Mouse (Mus musculus) erythroid progenitor cell, adult 5-6 weeks (primary cell): ENCODE data around the gene Gins3. TPM values are rescaled to one million over a fixed set of nuclear protein-coding genes. Genes with fewer than 3 reads are reported as not detected.
"Not testable (repeated sequence)": the region's sequence is repeated elsewhere in the genome, so short reads cannot be mapped to it uniquely, and the experiment has no call there.

ENCODE experiments used
- ATAC-seq: replicated peaks from 2 replicates; pipeline ENCODE4 v1.8.0; 2016; ENCODE audit warnings: moderate number of reproducible peaks, mild to moderate bottlenecking, moderate TSS enrichment, inconsistent platforms; ENCODE audit not compliant: poor library complexity, low FRiP score, severe bottlenecking
- total RNA-seq, 2 experiments: library from RNA; stranded (forward) in 1 of 2; stranded (reverse) in 1 of 2; fragments of 150-400 nt in 1 of 2; fragments of 186-747, 209-891 nt in 1 of 2; gene quantifications; 2 replicates each; pipeline versions ENCODE4 v1.2.3 to v1.2.4; 2015 to 2017; ENCODE audit warnings: low replicate concordance in 2 of 2

The Gins3 gene
- total RNA-seq, 2 experiments from 2014 or later: 18.9 to 41.4 TPM

DNA sequence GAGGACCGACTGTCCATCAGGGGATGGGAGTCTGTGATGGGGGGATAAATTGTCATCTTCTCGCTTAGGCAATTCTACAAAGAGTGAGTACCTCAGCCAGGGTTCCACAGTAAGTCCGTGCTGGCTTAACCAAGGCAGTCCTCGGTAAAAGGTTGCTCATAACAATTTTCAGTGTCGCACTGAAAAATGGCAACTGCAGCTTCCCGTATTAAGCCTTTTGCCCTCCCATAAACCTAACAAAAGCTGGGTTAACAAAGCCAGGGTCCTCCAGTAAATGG is 749 bp downstream of the Gins3 start:
- peak; percentile 22; the same call in 1 of the 2 replicates for ATAC-seq

DNA sequence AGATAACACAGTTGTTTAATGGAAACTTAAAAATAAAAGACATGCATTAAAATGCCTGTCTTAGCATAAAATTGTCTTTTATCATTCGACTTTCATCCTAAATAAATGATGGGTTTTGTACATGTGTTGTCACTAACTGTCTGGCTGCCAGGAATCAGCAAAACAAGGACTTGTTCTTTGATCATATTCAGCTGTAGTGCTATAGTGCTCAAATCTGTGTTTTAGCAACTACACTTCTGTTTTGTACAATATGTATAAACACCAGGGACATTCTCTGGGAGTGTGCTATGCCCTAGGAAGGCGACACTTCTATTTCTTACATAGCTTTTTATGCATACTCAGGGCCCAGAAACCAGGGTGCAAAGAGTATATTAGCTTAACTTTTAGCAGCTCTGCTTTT is 11.7 kb downstream of the Gins3 start:
- ATAC-seq: no peak

DNA sequence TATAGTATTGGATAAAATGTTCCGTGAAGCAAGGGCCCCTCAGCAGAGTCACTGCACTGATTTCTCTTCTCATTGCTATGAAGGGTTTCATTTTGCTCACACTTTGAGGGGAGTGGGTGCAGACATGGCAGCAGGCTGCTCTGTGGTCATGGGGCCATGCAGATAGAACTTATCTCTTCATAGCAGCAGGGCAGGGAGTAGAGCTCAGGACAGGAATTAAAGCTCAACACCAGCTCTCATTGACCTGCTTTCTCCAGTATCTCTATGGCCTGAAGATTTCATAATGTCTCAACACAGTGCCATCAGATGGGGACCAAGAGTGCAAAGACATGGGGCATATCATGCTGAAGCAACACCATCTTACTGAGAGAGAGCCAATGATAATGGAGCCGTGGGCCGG is 15.0 kb downstream of the Gins3 start:
- ATAC-seq: no peak

DNA sequence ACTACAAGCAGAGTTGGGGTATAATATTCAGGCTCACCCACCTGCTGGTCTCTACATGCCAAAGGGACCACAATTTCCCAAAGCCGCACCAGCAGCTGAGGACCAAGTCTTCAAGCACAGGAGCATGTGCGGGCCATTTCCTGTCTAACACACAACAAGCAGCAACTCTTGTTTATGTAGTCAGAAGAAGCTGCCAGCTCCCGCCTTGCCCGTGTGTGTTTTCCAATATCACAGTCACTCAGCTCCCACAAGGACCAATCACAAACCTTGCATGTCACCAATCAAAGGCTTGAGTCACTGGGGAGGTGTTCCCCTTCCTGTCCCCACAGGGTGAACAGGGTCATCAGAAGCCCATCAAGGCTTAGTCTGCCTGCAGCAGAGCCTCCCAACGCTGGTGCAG is 20.1 kb downstream of the Gins3 start:
- ATAC-seq: no peak

DNA sequence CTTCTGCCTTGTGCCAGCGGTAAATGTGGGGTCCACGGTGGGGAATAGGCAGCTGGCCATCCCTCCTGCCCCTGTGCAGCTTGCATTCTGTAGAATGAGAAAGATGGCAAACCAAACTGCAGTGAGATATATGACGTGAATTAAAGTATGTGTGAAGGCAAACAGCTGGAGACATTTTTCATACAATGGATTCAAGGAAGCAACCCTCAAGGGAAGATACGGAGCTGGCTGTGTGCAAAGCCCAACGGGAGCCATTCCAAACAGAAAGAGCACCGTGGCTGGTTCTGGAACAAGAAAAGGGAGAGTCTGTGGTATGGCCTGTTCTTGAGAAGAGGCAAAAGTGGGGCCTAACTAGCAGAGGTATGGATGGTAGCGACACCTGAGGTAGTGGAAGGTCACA is 22.6 kb downstream of the Gins3 start:
- ATAC-seq: no peak

DNA sequence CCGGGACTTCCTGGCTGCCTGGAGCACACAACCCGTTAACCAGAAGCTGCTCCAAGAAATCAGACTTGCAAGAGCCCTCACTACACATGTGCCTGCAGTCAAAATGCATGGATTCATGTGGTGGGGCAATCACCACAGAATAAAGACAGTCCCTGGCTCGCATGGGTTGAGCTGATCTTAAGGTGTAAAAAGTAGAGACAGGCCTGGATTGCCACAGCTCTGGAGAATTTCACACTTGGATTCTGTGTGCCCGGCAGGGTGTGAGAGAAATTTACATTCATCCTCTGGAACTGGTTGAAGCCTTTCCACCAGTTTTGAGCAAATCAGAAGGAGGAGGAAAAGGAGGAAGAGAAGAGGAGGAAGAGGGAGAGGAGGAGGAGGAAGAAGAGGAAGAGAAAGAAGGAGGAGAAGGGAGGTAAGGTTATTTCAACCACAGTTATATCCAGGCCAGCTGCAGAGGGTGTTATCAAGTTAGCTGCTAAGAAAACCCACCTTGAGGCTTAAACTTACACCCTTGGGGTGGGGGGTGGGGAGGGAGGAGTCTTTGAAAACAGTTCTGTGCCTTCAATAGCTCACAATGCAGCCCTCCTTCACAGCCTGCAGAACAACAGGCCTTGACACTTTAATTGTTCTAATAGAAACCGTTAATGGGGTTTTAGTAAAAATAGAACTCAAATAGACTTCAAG is 23.2 kb downstream of the Gins3 start:
- ATAC-seq: no peak

DNA sequence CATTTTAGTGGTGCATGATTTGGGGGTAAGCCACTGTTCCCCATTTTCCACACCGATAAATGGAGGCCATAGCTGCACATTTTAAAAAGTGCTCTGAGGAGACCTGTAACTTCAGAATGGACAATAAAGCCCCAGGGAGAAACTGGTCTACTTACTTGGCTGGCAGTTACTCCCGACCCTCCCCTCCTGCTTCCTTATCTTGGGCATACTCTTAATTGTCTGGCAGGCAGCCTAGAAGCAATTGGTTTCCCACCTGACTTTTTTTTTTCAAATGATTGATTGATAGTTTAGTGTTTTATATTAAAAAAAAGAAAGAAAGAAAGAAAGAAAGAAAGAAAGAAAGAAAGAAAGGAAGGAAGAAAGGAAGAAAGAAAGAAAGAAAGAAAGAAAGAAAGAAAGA is 24.3 kb downstream of the Gins3 start:
- ATAC-seq: no peak

DNA sequence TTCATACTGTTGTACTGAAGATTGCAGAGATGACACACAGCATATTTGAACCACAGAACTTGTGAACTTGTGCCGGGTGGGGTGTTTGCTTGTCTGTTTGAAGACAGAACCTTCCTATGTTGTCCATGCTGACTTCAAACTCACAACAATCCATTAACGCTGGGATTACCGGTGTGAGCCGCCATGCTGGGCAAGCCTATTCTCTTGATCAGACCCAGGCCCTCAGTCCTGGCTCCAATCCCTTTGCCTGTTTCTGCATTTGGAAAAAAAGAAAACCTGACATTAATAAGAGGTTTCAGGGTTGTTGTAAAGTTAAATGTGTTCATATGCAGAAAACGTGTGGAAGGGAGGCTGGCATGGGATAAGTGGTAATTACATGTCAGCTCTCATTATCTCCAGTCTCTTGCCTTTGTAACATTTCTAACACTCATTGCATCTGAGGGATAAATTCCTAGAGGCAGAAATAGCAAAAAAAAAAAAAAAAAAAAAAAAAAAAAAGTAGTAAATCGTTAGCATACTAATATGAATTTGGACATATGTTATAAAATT is 27.2 kb downstream of the Gins3 start:
- ATAC-seq: no peak

DNA sequence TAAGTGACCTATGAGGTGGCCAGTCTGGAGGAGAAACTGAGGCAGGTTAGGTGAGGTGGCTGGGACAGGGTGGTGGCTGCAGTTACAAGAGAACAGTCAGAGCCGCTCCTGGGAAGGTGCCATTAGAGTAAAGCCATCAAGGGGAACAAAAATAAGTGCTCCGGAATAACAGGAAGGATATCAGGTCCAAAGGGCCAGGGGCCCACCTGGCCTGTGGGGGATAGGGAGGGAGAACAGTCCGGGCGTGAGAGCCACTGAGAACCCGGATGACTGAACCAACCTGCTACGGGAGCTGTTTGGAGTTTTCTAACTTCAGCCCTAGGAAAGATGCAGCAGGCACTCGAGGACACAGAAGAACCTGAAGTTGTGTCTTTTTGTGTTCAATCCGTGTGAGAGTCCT is 27.8 kb downstream of the Gins3 start:
- ATAC-seq: no peak

DNA sequence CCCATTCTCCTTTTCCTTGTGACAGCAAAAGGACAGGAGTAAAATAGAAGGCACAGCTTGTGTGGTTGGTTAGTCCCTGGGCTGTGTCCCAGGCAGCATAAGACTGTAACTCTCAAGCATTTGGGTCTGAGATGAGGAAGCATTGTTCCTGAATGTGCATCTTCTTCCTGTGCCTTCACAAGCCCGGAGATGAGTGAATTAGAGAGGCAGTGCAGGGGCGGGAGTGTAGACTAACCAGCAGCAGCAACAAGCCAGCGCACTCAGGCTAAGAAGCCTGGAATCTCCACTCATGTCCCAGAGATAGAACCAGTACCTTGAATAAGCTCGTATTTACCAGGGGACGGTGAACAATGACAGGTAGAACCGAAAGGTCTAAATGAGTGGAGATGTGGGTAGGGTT is 28.3 kb downstream of the Gins3 start:
- ATAC-seq: no peak

DNA sequence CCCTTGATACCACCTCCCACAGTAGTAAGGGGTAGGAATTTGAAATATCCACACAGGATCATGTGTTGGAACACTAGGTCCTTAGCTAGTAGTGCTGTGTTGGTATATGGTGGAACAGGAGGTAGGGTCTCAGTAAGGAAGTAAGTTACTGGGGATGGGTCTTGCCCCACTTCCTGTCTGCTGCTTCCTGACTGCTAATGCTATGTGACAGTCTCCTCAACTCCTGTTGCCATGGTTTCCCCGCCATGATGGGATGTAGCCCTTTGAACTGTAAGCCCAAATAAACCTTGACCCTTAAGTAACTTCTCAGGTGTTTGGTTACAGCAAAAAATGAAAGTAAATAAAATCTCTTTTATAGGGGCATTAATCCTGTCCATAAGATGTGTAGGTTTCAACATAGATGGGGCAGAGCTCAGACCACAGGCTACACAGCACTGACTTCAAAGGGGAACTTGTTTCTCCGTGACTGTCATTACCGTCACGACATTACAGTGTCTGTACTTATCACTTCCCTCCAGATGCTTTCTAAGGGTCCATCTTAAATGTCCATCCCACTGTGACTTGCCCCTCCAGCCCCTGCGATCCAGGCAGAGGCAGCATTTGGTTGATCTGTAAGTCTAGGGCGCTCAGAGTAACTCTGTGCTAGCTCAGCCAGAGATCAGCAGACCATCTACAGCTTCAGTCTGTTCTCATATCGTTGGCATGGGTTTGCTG is 29.8 kb downstream of the Gins3 start:
- no peak for ATAC-seq

DNA sequence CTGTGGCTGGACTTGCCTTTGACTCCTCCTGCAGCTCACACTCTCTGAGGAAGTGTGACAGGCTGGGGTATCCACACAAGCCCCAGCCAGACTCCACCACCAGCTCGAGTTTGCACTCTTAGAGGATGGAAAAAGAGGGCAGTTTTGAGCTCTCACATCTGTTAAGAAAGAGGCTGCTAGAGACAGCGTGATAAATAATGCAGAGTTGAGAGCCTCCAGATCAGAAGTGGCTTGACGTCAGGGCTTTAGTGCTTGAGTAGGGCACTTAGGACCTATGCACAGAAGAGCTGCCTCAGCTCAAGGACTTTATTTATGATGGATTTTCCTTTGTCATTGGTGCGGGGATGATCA is 30.3 kb downstream of the Gins3 start:
- no peak for ATAC-seq

DNA sequence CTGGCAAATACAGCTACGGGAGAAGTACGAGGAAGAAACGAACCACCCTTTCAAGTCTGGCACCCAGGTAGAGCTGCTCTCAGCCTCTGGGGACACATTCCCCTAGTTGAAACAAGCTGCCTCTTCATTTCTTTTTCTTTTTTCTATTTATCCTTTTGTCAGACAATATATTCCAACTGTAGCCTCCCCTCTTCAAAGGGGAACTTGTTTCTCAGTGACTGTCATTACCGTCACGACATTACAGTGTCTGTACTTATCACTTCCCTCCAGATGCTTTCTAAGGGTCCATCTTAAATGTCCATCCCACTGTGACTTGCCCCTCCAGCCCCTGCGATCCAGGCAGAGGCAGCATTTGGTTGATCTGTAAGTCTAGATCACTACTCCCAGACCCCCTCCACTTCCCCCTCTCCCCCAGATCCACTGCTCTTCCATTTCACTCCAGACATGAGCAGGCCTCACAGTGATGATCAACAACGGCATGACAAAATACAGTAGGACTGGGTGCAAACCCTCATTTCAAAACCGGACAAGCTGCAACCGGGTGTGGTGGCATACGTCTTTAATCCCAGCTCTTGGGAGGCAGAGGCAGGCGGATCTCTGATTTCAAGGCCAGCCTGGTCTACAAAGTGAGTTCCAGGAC is 32.7 kb downstream of the Gins3 start:
- ATAC-seq: not testable (repeated sequence)

DNA sequence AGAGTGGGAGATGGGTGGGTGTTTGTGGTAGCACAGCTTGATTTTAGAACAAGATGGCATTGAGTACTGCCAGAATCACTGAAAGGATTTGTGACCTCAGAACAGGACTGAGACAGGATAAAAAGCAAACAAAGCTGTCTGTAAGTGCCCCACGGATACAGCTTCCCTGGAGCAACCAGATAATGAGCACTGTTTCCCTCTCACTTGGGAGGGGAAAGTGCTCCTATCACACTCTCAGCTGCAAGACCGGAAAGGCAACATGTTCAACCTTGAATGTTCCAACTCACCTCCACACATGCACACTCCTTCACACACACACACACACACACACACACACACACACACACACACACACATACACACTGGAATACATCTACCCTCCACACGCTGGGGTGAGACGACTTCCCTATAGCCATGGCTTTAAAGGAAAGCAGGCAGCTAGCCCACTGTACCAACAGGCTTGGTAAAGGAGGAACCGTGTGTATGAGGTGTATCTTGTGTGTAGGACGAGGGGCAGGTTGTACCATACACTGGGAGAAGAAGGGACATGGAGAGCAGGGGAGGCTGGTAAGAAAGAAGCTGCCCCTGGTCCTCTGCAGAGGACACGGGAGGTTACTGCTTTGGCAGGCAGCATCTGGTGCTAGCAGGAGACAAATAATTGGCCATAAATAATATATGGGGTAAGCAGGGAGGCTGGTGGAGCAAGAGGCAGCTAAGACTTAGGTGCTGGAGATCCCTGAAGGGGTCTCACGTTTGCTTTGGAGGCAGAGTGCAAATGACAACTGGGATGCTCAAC is 35.1 kb downstream of the Gins3 start:
- ATAC-seq: no peak

DNA sequence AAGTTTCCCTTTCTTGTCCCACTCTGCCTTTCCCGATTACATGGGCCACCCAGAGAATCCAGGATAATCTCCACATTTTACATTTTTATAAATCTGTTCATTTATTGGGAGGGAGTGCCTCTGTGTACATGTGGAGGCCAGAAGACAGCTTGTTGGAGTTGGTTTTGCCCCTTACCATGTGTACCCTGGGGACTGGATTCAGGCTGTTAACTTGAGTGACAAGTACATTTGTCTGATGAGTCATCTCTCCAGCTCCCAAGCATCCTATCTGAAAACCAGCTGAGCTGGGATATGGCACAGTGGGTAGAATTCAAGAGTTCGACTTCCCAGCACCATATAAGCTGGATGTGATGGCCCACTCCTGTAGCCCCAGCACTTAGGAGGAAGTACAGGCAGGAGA is 36.7 kb downstream of the Gins3 start:
- ATAC-seq: no peak

DNA sequence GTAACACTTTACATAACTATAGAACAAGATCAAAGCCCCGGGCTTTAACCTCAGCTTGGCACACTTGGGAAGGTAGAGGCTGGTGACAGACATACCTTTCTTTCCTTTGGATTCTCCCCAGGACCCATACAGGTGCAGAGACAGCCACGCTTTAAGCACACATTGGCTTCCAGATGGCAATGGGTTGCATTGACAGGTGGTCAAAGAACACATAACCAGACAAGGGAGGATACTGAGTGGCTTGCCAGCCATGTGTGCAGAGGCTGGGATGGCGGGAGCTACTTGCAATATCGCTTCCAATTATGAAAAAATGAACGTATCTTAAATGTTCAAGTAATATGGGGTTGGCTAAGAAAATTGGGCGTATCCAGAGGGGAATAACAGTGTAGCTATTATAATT is 38.6 kb downstream of the Gins3 start:
- ATAC-seq: no peak

DNA sequence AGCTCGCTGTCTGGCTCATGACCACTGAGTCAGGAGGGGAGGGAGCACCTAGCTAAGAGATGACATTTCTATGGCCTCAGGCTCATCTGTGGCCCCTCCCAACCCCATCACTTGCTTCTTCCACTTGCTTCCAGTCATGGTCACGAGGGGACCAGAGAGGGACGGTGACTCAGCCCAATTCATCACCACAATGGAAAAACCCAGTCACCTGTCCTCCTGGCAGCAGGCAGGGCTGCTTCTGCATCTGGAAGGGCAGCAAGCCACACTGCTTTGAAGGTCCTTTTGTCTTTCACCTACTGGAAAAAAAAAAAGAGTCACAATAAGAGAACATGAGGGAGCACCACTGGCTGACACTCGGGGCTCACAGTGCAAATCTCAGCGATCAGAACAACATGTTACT is 39.6 kb downstream of the Gins3 start:
- no peak for ATAC-seq

DNA sequence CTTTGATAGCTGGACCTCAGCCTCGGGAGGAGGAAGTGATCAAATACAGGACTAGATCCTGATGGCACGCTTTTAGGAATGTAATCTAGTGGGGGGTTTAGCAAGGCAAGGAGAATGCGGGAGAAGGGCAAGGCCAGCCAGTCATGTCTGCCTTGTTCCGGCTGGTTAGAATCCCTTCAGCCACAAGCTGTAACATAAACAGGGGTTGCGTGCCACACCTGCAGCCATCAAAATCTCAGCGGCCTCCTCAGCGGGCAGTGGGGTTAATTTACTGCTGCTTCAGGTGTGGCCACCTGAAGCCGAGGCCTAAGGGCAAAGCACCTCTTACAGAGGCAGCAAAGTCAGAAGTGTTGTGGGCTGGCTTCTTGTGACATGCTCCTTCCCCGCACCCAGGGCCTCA is 43.4 kb downstream of the Gins3 start, which contains the start of gene Ndrg4:
TSS of gene Ndrg4 (plus strand) at position 350 of the 400 bp plus-strand sequence.
- no peak for ATAC-seq

DNA sequence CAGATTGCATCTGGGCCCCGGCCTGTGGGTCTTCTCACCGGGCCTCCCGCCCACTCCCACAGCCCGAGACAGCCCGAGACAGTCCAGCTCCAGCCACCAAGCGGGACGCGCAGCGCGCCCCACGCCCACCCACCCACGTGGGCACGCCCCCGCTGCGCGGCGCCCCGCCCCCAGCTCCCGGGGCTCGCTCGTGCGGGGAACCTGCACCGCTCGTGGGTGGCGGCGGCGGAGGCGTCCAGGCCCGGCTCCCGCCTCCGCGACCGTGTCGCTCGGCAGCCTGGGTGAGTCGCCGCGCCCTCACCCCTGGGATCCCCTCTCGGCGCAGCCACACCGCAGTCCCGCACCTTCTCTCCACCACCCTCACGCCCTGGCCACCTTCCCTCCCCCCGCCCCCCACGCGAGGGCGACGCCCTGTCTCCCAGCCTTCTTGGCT is 44.4 kb downstream of the Gins3 start:
- ATAC-seq: no peak

DNA sequence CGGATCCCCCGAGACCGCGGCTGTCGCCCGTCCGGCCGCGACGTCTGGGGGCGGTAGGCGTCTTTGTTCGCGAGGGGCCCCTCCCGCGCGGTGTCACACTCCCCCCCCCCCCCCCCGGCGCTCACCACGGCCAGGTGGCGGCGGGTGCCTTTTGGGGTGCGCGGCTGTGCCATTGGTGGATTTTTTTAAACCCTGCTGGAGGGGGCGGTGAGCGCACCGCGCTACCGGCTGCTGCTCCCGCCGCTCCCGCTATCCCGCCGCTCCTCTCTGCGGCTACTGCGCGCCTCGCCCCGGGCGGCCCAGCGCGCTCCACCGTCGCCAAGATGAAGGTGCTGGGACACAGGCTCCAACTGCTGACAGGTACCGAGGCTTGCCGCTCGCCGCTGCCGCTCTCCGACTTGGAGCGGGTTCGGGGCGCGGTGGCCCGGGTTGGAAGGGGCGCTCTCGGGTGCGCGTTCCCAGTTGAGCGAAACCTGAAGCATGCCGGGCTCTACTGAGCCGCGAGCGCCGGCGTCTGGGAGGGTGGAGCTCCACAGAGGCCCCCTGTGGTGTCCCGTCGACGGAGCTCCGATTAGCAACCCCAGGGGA is 44.9 kb downstream of the Gins3 start:
- no peak for ATAC-seq
